Mouse (Mus musculus) bone marrow, adult 2 months (tissue): ENCODE results near the gene Fam114a1.

ENCODE experiments used
- CTCF ChIP-seq: fragments of 200-500 bp; IDR thresholded peaks from 2 replicates; pipeline ENCODE4 v1.5.1; 2011; ENCODE audit warnings: low read length, control low read depth; ENCODE audit not compliant: control insufficient read depth, insufficient read depth
- POLR2A ChIP-seq: fragments of 200-500 bp; IDR thresholded peaks from 2 replicates; pipeline ENCODE4 v1.6.1; 2011; ENCODE audit warnings: low read depth, mild to moderate bottlenecking, control low read depth, low read length, borderline replicate concordance; ENCODE audit not compliant: control insufficient read depth

GRCm38 (mm10) chr5:65005251-65005650 is 35.4 kb downstream of the Fam114a1 start:
- TF ChIP-seq CTCF (no peak), POLR2A (no peak)
